Mouse (Mus musculus) brain, embryonic 14.5 days (tissue): ENCODE data around the gene Itpa.

Experiments used
- CTCF ChIP-seq: fragments of 200-500 bp; IDR thresholded peaks from 2 replicates; pipeline ENCODE4 v1.5.1; 2012; ENCODE audit warnings: inconsistent platforms, mild to moderate bottlenecking, moderate library complexity, borderline replicate concordance; ENCODE audit not compliant: insufficient read depth, insufficient read length; ENCODE audit errors: extremely low read depth
- POLR2A ChIP-seq: fragments of 200-500 bp; IDR thresholded peaks from 2 replicates; pipeline ENCODE4 v1.6.1; 2012; ENCODE audit warnings: mild to moderate bottlenecking, inconsistent platforms, borderline replicate concordance; ENCODE audit not compliant: poor library complexity, insufficient read depth, insufficient read length, severe bottlenecking; ENCODE audit errors: extremely low read depth

- TF ChIP-seq CTCF (no peak), POLR2A (no peak)
Observed at GRCm38 (mm10) chr2:130639276-130639675, 28.1 kb upstream of the Itpa start.
